Mouse (Mus musculus): ENCODE results near the gene Rnf222. TPM values are rescaled to one million over a fixed set of nuclear protein-coding genes. Genes with fewer than 3 reads are reported as not detected.

The Rnf222 gene
- polyA plus RNA-seq, 1 experiment from 2014 or later = not detected

GRCm38 (mm10) chr11:68945245-68945644, 56.9 kb downstream of the Rnf222 start:
- H3K27me3 ChIP-seq (ENCODE audit: control insufficient read depth, insufficient read depth, low read length) = no peaks in the 10 kb centered on the region
- no peaks in the 10 kb centered on the region; the same call in 1 of the 2 replicates for H3K36me3 ChIP-seq (replicated peaks; ENCODE audit: control insufficient read depth, insufficient read depth)
- ATAC-seq (ENCODE audit: low FRiP score) (no peak), DNase-seq (ENCODE audit: low spot score) (no peak)
- no peak overlapping the region for H3K4me3 ChIP-seq (replicated peaks; ENCODE audit: low read length)
- H3K27ac ChIP-seq = no peak overlapping the region
- no peak overlapping the region for H3K9ac ChIP-seq
- H3K4me2 ChIP-seq (replicated peaks) = 0 out of 2 replicates have a peak overlapping the region, but pooled peaks have one; percentile 58
- no peaks in the 10 kb centered on the region for H3K9me3 ChIP-seq (ENCODE audit: control insufficient read depth, low read length)
- WGBS = 86% methylated on average over 2 of the region's 2 CpGs
- peaks cover 24% of the 10 kb centered on the region for H3K4me1 ChIP-seq (replicated peaks; ENCODE audit: control insufficient read depth, insufficient read depth, low read length)

Other genes with a start within 250 kb of the Rnf222 start
- 95.3 and 101 TPM in 2 replicates for gene Myh10, start 197.0 kb upstream of the Rnf222 start, polyA plus RNA-seq (2014; fragmentation: Nextera tagmentation; extraction: Ambion mirVana)
- gene Ndel1, start 16.7 kb upstream of the Rnf222 start, polyA plus RNA-seq (2014; fragmentation: Nextera tagmentation; extraction: Ambion mirVana) = 91.2 and 97.1 TPM in 2 replicates
- gene Rpl26, start 13.0 kb downstream of the Rnf222 start, polyA plus RNA-seq (2014; fragmentation: Nextera tagmentation; extraction: Ambion mirVana) = 573 and 680 TPM in 2 replicates
- 0.52 and 0.56 TPM in 2 replicates for gene Odf4, start 38.5 kb downstream of the Rnf222 start, polyA plus RNA-seq (2014; fragmentation: Nextera tagmentation; extraction: Ambion mirVana)
- 20.1 and 23.4 TPM in 2 replicates for gene Arhgef15, start 68.9 kb downstream of the Rnf222 start, polyA plus RNA-seq (2014; fragmentation: Nextera tagmentation; extraction: Ambion mirVana)
- gene Slc25a35, start 79.6 kb downstream of the Rnf222 start, polyA plus RNA-seq (2014; fragmentation: Nextera tagmentation; extraction: Ambion mirVana) = 2.0 and 2.3 TPM in 2 replicates
- 26.2 and 32.3 TPM in 2 replicates for gene Rangrf, start 86.6 kb downstream of the Rnf222 start, polyA plus RNA-seq (2014; fragmentation: Nextera tagmentation; extraction: Ambion mirVana)
- 12.7 and 15.3 TPM in 2 replicates for gene Pfas, start 119.9 kb downstream of the Rnf222 start, polyA plus RNA-seq (2014; fragmentation: Nextera tagmentation; extraction: Ambion mirVana)
- gene Ctc1, start 127.4 kb downstream of the Rnf222 start, polyA plus RNA-seq (2014; fragmentation: Nextera tagmentation; extraction: Ambion mirVana) = 54.4 and 58.9 TPM in 2 replicates
- 17.0 and 22.0 TPM in 2 replicates for gene Aurkb, start 157.1 kb downstream of the Rnf222 start, polyA plus RNA-seq (2014; fragmentation: Nextera tagmentation; extraction: Ambion mirVana)
- gene Borcs6, start 171.2 kb downstream of the Rnf222 start, polyA plus RNA-seq (2014; fragmentation: Nextera tagmentation; extraction: Ambion mirVana) = 18.6 and 24.3 TPM in 2 replicates
- 40.3 and 40.7 TPM in 2 replicates for gene Tmem107, start 182.3 kb downstream of the Rnf222 start, polyA plus RNA-seq (2014; fragmentation: Nextera tagmentation; extraction: Ambion mirVana)
- gene Vamp2, start 199.9 kb downstream of the Rnf222 start, polyA plus RNA-seq (2014; fragmentation: Nextera tagmentation; extraction: Ambion mirVana) = 324 and 368 TPM in 2 replicates
- 9.6 and 10.1 TPM in 2 replicates for gene Per1, start 206.7 kb downstream of the Rnf222 start, polyA plus RNA-seq (2014; fragmentation: Nextera tagmentation; extraction: Ambion mirVana)
- gene Hes7, start 231.9 kb downstream of the Rnf222 start, polyA plus RNA-seq (2014; fragmentation: Nextera tagmentation; extraction: Ambion mirVana) = 0.43 and 0.52 TPM in 2 replicates
- 0.39 and 0.56 TPM in 2 replicates for gene 9130213A22Rik, start 234.0 kb downstream of the Rnf222 start, polyA plus RNA-seq (2014; fragmentation: Nextera tagmentation; extraction: Ambion mirVana)
- 4.3 and 4.9 TPM in 2 replicates for gene Aloxe3, start 237.3 kb downstream of the Rnf222 start, polyA plus RNA-seq (2014; fragmentation: Nextera tagmentation; extraction: Ambion mirVana)